Mouse (Mus musculus) liver, embryonic 14.5 days (tissue): Measurements from ENCODE around the gene St6galnac3.

Experiments used
- CTCF ChIP-seq: IDR thresholded peaks from 2 replicates; pipeline ENCODE4 v1.5.1; 2016; ENCODE audit warnings: antibody characterized with exemption, low read depth, control low read depth
- EP300 ChIP-seq: IDR thresholded peaks from 2 replicates; pipeline ENCODE4 v1.6.1; 2016; ENCODE audit warnings: antibody characterized with exemption, low read depth

DNA sequence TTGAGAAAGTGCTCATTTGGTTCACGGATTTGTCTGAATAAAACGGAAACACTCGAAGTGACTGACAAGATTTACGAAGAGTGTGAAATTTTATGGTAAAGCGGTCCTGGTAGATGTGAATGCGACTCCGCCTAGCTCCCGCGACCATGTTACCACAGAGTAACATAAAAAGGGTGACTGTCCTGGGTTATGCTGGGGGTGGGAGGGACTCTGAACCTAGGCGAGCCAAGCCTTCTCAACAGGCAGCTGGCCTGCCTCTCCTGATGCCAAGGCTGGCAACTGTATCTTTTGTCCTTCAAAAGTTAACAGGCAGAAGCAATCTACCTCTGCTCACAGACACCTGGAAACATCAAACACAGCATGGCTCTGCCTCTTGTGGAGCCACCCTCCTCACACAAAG, 9.8 kb upstream of the St6galnac3 start:
- TF ChIP-seq EP300: no peak
- TF ChIP-seq CTCF: no peak
